Comparison of ENCODE assay signal across 9 mouse cellular contexts in genomic region chr10:89224524-89224923, GRCm38 (mm10).
DNase-seq lines count a peak whose midpoint lies in the region; ATAC-seq and TF ChIP-seq lines count a peak whose summit lies in the region.
"Had no signal": no experiment of that assay in that cellular context is flagged by ENCODE, and none has a peak within 500 bp of the region (broad histone marks: within the 10 kb centered on the region; RNA-seq: fewer than 3 reads in every experiment).

No protein-coding gene starts in this region.

- no peaks in the 10 kb centered on the region for H3K79me2 ChIP-seq in liver, adult 2 months (ENCODE audit: control insufficient read depth, insufficient read depth, low read length)

- intact Hi-C loops in left cerebral cortex, postnatal 25 days (cut with DNase I): no loop called here

- H3K9me3 ChIP-seq in kidney, postnatal 0 days (replicated peaks; ENCODE audit: low read length): no peaks in the 10 kb centered on the region
- H3K9me3 ChIP-seq in kidney, embryonic 14.5 days (ENCODE audit: control insufficient read depth, low read length): no peaks in the 10 kb centered on the region
- H3K9me3 ChIP-seq: liver, embryonic 13.5 days had no signal

- H3K27me3 ChIP-seq in kidney, postnatal 0 days (ENCODE audit: insufficient read depth, low read length): no peaks in the 10 kb centered on the region
- no peaks in the 10 kb centered on the region for H3K27me3 ChIP-seq in kidney, embryonic 14.5 days (ENCODE audit: control insufficient read depth, insufficient read depth, low read length)
- no peaks in the 10 kb centered on the region for H3K27me3 ChIP-seq in liver, adult 2 months (ENCODE audit: control insufficient read depth, insufficient read depth, low read length)
- H3K27me3 ChIP-seq: liver, embryonic 13.5 days had no signal

- no peak for ATAC-seq in kidney, postnatal 0 days (replicated peaks; ENCODE audit: low FRiP score, low read depth)
- ATAC-seq in kidney, embryonic 14.5 days (ENCODE audit: low FRiP score, low TSS enrichment): no peak; the same call in 1 of the 2 replicates

- no peak overlapping the region for H3K9ac ChIP-seq in kidney, postnatal 0 days (ENCODE audit: low read depth, low read length)
- no peak overlapping the region for H3K9ac ChIP-seq in kidney, embryonic 14.5 days (ENCODE audit: low read depth, low read length)
- H3K9ac ChIP-seq in liver, adult 2 months (ENCODE audit: low read depth, low read length): no peak overlapping the region
- H3K9ac ChIP-seq: liver, embryonic 13.5 days had no signal

- no peaks in the 10 kb centered on the region for H3K4me1 ChIP-seq in kidney, postnatal 0 days (replicated peaks; ENCODE audit: insufficient read depth, low read length)
- H3K4me1 ChIP-seq in kidney, embryonic 14.5 days (ENCODE audit: control insufficient read depth, insufficient read depth, low read length): no peaks in the 10 kb centered on the region
- no peaks in the 10 kb centered on the region for H3K4me1 ChIP-seq in liver, adult 2 months (ENCODE audit: control insufficient read depth, insufficient read depth, low read length)
- H3K4me1 ChIP-seq: liver, embryonic 13.5 days had no signal

- no peak overlapping the region for H3K4me2 ChIP-seq in kidney, postnatal 0 days (ENCODE audit: low read length)
- H3K4me2 ChIP-seq in kidney, embryonic 14.5 days (replicated peaks; ENCODE audit: low read depth, low read length): no peak overlapping the region
- H3K4me2 ChIP-seq: liver, embryonic 13.5 days had no signal

- WGBS in kidney, postnatal 0 days: 37% methylated on average over 7 of the region's 7 CpGs
- WGBS in kidney, embryonic 14.5 days: 38% methylated on average over 7 of the region's 7 CpGs
- WGBS in liver, adult 2 months: 36% methylated on average over 7 of the region's 7 CpGs

- no peaks in the 10 kb centered on the region for H3K36me3 ChIP-seq in kidney, postnatal 0 days (ENCODE audit: insufficient read depth, low read length)
- no peaks in the 10 kb centered on the region for H3K36me3 ChIP-seq in kidney, embryonic 14.5 days (ENCODE audit: control insufficient read depth, insufficient read depth, low read length)
- H3K36me3 ChIP-seq in liver, adult 2 months (ENCODE audit: control insufficient read depth, insufficient read depth, low read length): no peaks in the 10 kb centered on the region
- H3K36me3 ChIP-seq: liver, embryonic 13.5 days had no signal

- TF ChIP-seq POLR2A in brain, embryonic 14.5 days (IDR thresholded peaks at IDR 0.05; ENCODE audit: borderline replicate concordance, extremely low read depth, insufficient read depth, insufficient read length, poor library complexity, severe bottlenecking): no peak
- no peak for TF ChIP-seq POLR2A in liver, adult 2 months (IDR thresholded peaks at IDR 0.05; ENCODE audit: extremely low read depth, insufficient read depth, low read length)

- peak; percentile 91 for DNase-seq in kidney, postnatal 0 days (ENCODE audit: low spot score)
- peak; percentile 81 for DNase-seq in NIH3T3 (ENCODE audit: low read depth)
- DNase-seq in brain, embryonic 14.5 days (ENCODE audit: low read depth): peak; percentile 52
- peak; percentile 1 for DNase-seq in liver, adult 2 months (ENCODE audit: extremely low read depth, low read depth, low spot score)
- no peak for DNase-seq in left cerebral cortex, postnatal 25 days (ENCODE audit: low spot score in 2 of 2)
- no peak for DNase-seq in gastrocnemius, adult 8-10 months (ENCODE audit: low spot score in 2 of 2)
- no peak for DNase-seq in cerebellum, postnatal 14 days
- DNase-seq: liver, embryonic 13.5 days had no signal

- no peak for TF ChIP-seq CTCF in kidney, postnatal 0 days (IDR thresholded peaks at IDR 0.05; ENCODE audit: low read depth)
- no peak for TF ChIP-seq CTCF in brain, embryonic 14.5 days (IDR thresholded peaks at IDR 0.05; ENCODE audit: borderline replicate concordance, extremely low read depth, insufficient read depth, insufficient read length)
- TF ChIP-seq CTCF in liver, adult 2 months (IDR thresholded peaks at IDR 0.05; ENCODE audit: low read depth, low read length): no peak

- H3K4me3 ChIP-seq in kidney, postnatal 0 days (replicated peaks; ENCODE audit: low read depth, low read length): no peak overlapping the region
- H3K4me3 ChIP-seq in kidney, embryonic 14.5 days (ENCODE audit: low read length): no peak overlapping the region
- H3K4me3 ChIP-seq in liver, adult 2 months (ENCODE audit: insufficient read depth, low read depth, low read length): no peak overlapping the region
- H3K4me3 ChIP-seq: liver, embryonic 13.5 days had no signal

- H3K27ac ChIP-seq in kidney, postnatal 0 days: no peak overlapping the region
- H3K27ac ChIP-seq in kidney, embryonic 14.5 days (ENCODE audit: low read depth, low read length): no peak overlapping the region
- no peak overlapping the region for H3K27ac ChIP-seq in liver, adult 2 months (replicated peaks; ENCODE audit: insufficient read depth, low read depth, low read length)
- H3K27ac ChIP-seq: liver, embryonic 13.5 days had no signal

Comparison
In these comparisons a context has a peak if more than half of its experiments do, and no peak if none do; other contexts are left out.
1. DNase-seq: peak in kidney, postnatal 0 days (single experiment), NIH3T3 (single experiment), brain, embryonic 14.5 days (single experiment) and liver, adult 2 months (single experiment); none in left cerebral cortex, postnatal 25 days (0 of 2), gastrocnemius, adult 8-10 months (0 of 2) and cerebellum, postnatal 14 days (0 of 2).